Mouse (Mus musculus): ENCODE results near the gene Togaram2. TPM values are rescaled to one million over a fixed set of nuclear protein-coding genes. Genes with fewer than 3 reads are reported as not detected.
"Not testable (repeated sequence)": the region's sequence is repeated elsewhere in the genome, so short reads cannot be mapped to it uniquely, and the experiment has no call there.

Togaram2 gene
- polyA plus RNA-seq (2016; fragmentation: Nextera tagmentation; extraction: Ambion mirVana), result 0.25 and 0.28 TPM in 2 replicates

GRCm38 (mm10) chr17:71673092-71673491 is at the start of gene Togaram2:
Togaram2 (plus strand) TSS chr17:71673261.
- Histone ChIP-seq H3K27me3 (replicated peaks) (no peaks in the 10 kb centered on the region), H3K9me3 (no peaks in the 10 kb centered on the region), H3K4me1 (no peaks in the 10 kb centered on the region), H3K27ac (no peak within 1 kb of the TSS), H3K4me3 (no peak within 1 kb of the TSS), H3K36me3 (no peaks in the 10 kb centered on the region), H3K9ac (no peak within 1 kb of the TSS), H3K4me2 (replicated peaks) (no peak within 1 kb of the TSS)
- WGBS, result 53% methylated on average over 9 of the region's 9 CpGs
- ATAC-seq (ENCODE audit: low FRiP score, low read depth), result no peak

GRCm38 (mm10) chr17:71631806-71632205 is 41.3 kb upstream of the Togaram2 start:
- Histone ChIP-seq H3K9me3 (no peaks in the 10 kb centered on the region), H3K27ac (no peak overlapping the region), H3K4me1 (no peaks in the 10 kb centered on the region), H3K36me3 (peaks cover 73% of the 10 kb centered on the region), H3K4me3 (no peak overlapping the region), H3K4me2 (replicated peaks) (no peak overlapping the region), H3K27me3 (replicated peaks) (no peaks in the 10 kb centered on the region), H3K9ac (no peak overlapping the region)
- no peak for ATAC-seq (ENCODE audit: low FRiP score, low read depth)
- WGBS, result 91% methylated on average over 10 of the region's 10 CpGs

- Histone ChIP-seq H3K27ac (no peak overlapping the region), H3K27me3 (replicated peaks) (no peaks in the 10 kb centered on the region), H3K4me1 (no peaks in the 10 kb centered on the region), H3K9me3 (no peaks in the 10 kb centered on the region), H3K4me3 (no peak overlapping the region), H3K4me2 (replicated peaks) (no peak overlapping the region), H3K36me3 (peaks cover 74% of the 10 kb centered on the region), H3K9ac (no peak overlapping the region)
- WGBS, result 83% methylated on average over 8 of the region's 8 CpGs
- ATAC-seq (ENCODE audit: low FRiP score, low read depth), result no peak
Observed at GRCm38 (mm10) chr17:71633350-71633749, 39.7 kb upstream of the Togaram2 start.

- Histone ChIP-seq H3K9ac (no peak overlapping the region), H3K4me3 (no peak overlapping the region), H3K9me3 (no peaks in the 10 kb centered on the region), H3K27me3 (replicated peaks) (no peaks in the 10 kb centered on the region), H3K36me3 (peaks cover 81% of the 10 kb centered on the region), H3K27ac (no peak overlapping the region), H3K4me2 (replicated peaks) (no peak overlapping the region), H3K4me1 (no peaks in the 10 kb centered on the region)
- 94% methylated on average over 8 of the region's 8 CpGs for WGBS
- ATAC-seq (ENCODE audit: low FRiP score, low read depth), result no peak
Observed at GRCm38 (mm10) chr17:71636786-71637185, 36.3 kb upstream of the Togaram2 start.

GRCm38 (mm10) chr17:71637750-71638265 is 35.3 kb upstream of the Togaram2 start:
- H3K27ac ChIP-seq, result no peak overlapping the region
- H3K9me3 ChIP-seq, result no peaks in the 10 kb centered on the region
- H3K4me3 ChIP-seq, result no peak overlapping the region
- WGBS, result 89% methylated on average over 4 of the region's 4 CpGs
- H3K36me3 ChIP-seq, result peaks cover 82% of the 10 kb centered on the region
- H3K9ac ChIP-seq, result no peak overlapping the region
- ATAC-seq (ENCODE audit: low FRiP score, low read depth), result no peak
- no peaks in the 10 kb centered on the region for H3K27me3 ChIP-seq (replicated peaks)
- no peaks in the 10 kb centered on the region for H3K4me1 ChIP-seq
- no peak overlapping the region for H3K4me2 ChIP-seq (replicated peaks)

GRCm38 (mm10) chr17:71639056-71639455 is 34.0 kb upstream of the Togaram2 start:
- ATAC-seq (ENCODE audit: low FRiP score, low read depth); H3K9ac ChIP-seq; H3K27me3 ChIP-seq (replicated peaks); H3K4me2 ChIP-seq (replicated peaks); H3K4me1 ChIP-seq; H3K4me3 ChIP-seq; H3K27ac ChIP-seq; H3K9me3 ChIP-seq: not testable (repeated sequence)
- WGBS, result 83% methylated on average over 5 of the region's 5 CpGs
- peaks cover 74% of the 10 kb centered on the region for H3K36me3 ChIP-seq

- Histone ChIP-seq H3K27me3 (replicated peaks) (no peaks in the 10 kb centered on the region), H3K4me3 (no peak overlapping the region), H3K9me3 (no peaks in the 10 kb centered on the region), H3K9ac (no peak overlapping the region), H3K36me3 (peaks cover 67% of the 10 kb centered on the region), H3K4me1 (no peaks in the 10 kb centered on the region), H3K4me2 (replicated peaks) (no peak overlapping the region), H3K27ac (no peak overlapping the region)
- 93% methylated on average over 9 of the region's 9 CpGs for WGBS
- no peak for ATAC-seq (ENCODE audit: low FRiP score, low read depth)
Observed at GRCm38 (mm10) chr17:71640421-71641085, 32.5 kb upstream of the Togaram2 start.

GRCm38 (mm10) chr17:71642190-71642589 is 30.9 kb upstream of the Togaram2 start:
- 87% methylated on average over 3 of the region's 3 CpGs for WGBS
- peaks cover 63% of the 10 kb centered on the region for H3K36me3 ChIP-seq

GRCm38 (mm10) chr17:71650011-71650410 is 23.1 kb upstream of the Togaram2 start:
- ATAC-seq (ENCODE audit: low FRiP score, low read depth), result no peak
- Histone ChIP-seq H3K4me3 (no peak overlapping the region), H3K27ac (no peak overlapping the region), H3K36me3 (peaks cover 53% of the 10 kb centered on the region), H3K4me2 (replicated peaks) (no peak overlapping the region), H3K27me3 (replicated peaks) (no peaks in the 10 kb centered on the region), H3K4me1 (no peaks in the 10 kb centered on the region), H3K9ac (no peak overlapping the region), H3K9me3 (no peaks in the 10 kb centered on the region)
- 88% methylated on average over 9 of the region's 9 CpGs for WGBS

More at GRCm38 (mm10) chr17:71642190-71642589, 30.9 kb upstream of the Togaram2 start:
- no peak overlapping the region for H3K9ac ChIP-seq
- no peaks in the 10 kb centered on the region for H3K9me3 ChIP-seq
- no peak for ATAC-seq (ENCODE audit: low FRiP score, low read depth)
- no peak overlapping the region for H3K4me2 ChIP-seq (replicated peaks)
- H3K4me1 ChIP-seq, result no peaks in the 10 kb centered on the region
- no peak overlapping the region for H3K4me3 ChIP-seq
- no peak overlapping the region for H3K27ac ChIP-seq
- no peaks in the 10 kb centered on the region for H3K27me3 ChIP-seq (replicated peaks)

- no peaks in the 10 kb centered on the region for H3K9me3 ChIP-seq
- WGBS, result 88% methylated on average over 2 of the region's 2 CpGs
- no peaks in the 10 kb centered on the region for H3K27me3 ChIP-seq (replicated peaks)
- no peak overlapping the region for H3K27ac ChIP-seq
- H3K4me1 ChIP-seq, result no peaks in the 10 kb centered on the region
- no peak overlapping the region for H3K9ac ChIP-seq
- ATAC-seq (ENCODE audit: low FRiP score, low read depth), result no peak
- H3K36me3 ChIP-seq, result peaks cover 63% of the 10 kb centered on the region
- no peak overlapping the region for H3K4me2 ChIP-seq (replicated peaks)
- H3K4me3 ChIP-seq, result no peak overlapping the region
Observed at GRCm38 (mm10) chr17:71652495-71652894, 20.6 kb upstream of the Togaram2 start.

GRCm38 (mm10) chr17:71652934-71653333 is 20.1 kb upstream of the Togaram2 start:
- ATAC-seq (ENCODE audit: low FRiP score, low read depth), result no peak
- Histone ChIP-seq H3K9ac (no peak overlapping the region), H3K36me3 (peaks cover 67% of the 10 kb centered on the region), H3K4me2 (replicated peaks) (no peak overlapping the region), H3K9me3 (no peaks in the 10 kb centered on the region), H3K27me3 (replicated peaks) (no peaks in the 10 kb centered on the region), H3K27ac (no peak overlapping the region), H3K4me3 (no peak overlapping the region), H3K4me1 (no peaks in the 10 kb centered on the region)
- 93% methylated on average over 5 of the region's 5 CpGs for WGBS

GRCm38 (mm10) chr17:71657521-71657920 is 15.5 kb upstream of the Togaram2 start:
- WGBS, result 84% methylated on average over 4 of the region's 4 CpGs
- Histone ChIP-seq H3K27me3 (replicated peaks) (no peaks in the 10 kb centered on the region), H3K4me2 (replicated peaks) (no peak overlapping the region), H3K4me1 (no peaks in the 10 kb centered on the region), H3K36me3 (peaks cover 49% of the 10 kb centered on the region), H3K9me3 (no peaks in the 10 kb centered on the region), H3K4me3 (no peak overlapping the region), H3K27ac (no peak overlapping the region), H3K9ac (no peak overlapping the region)
- ATAC-seq (ENCODE audit: low FRiP score, low read depth), result no peak

- Histone ChIP-seq H3K4me1 (peaks cover 4% of the 10 kb centered on the region; the same call in 1 of the 2 replicates), H3K9me3 (no peaks in the 10 kb centered on the region), H3K4me3 (no peak overlapping the region), H3K27ac (no peak overlapping the region), H3K4me2 (replicated peaks) (no peak overlapping the region), H3K36me3 (peaks cover 40% of the 10 kb centered on the region), H3K9ac (no peak overlapping the region), H3K27me3 (replicated peaks) (no peaks in the 10 kb centered on the region)
- 90% methylated on average over 10 of the region's 10 CpGs for WGBS
- ATAC-seq (ENCODE audit: low FRiP score, low read depth), result no peak
Observed at GRCm38 (mm10) chr17:71658666-71659065, 14.4 kb upstream of the Togaram2 start.

All from neural tube, embryonic 12.5 days (tissue).